Mouse (Mus musculus) kidney, embryonic 15.5 days (tissue): ENCODE results near the gene Pmepa1. TPM values are rescaled to one million over a fixed set of nuclear protein-coding genes. Genes with fewer than 3 reads are reported as not detected.

Source experiments
- ATAC-seq: fragments of 200-750 bp; cut with Nextera tagmentation; replicated peaks from 2 replicates; pipeline ENCODE4 v1.8.0; 2017; ENCODE audit warnings: moderate TSS enrichment; ENCODE audit not compliant: low FRiP score
- H3K27ac ChIP-seq: fragments of 300-500 bp; sonication (generic); 2 replicates; pipeline ENCODE4 v1.5.1; 2015; ENCODE audit warnings: mild to moderate bottlenecking, inconsistent platforms
- H3K27me3 ChIP-seq: fragments of 300-500 bp; sonication (generic); 2 replicates; pipeline ENCODE4 v1.6.1; 2015; ENCODE audit warnings: inconsistent platforms
- H3K36me3 ChIP-seq: fragments of 300-500 bp; sonication (generic); 2 replicates; pipeline ENCODE4 v1.6.1; 2015; ENCODE audit warnings: inconsistent platforms
- H3K4me1 ChIP-seq: fragments of 300-500 bp; sonication (generic); 2 replicates; pipeline ENCODE4 v1.6.1; 2015; ENCODE audit warnings: inconsistent platforms
- H3K4me2 ChIP-seq: fragments of 300-500 bp; sonication (generic); 2 replicates; pipeline ENCODE4 v1.6.1; 2015; ENCODE audit warnings: moderate library complexity, mild to moderate bottlenecking, inconsistent platforms
- H3K4me3 ChIP-seq: fragments of 300-500 bp; sonication (generic); replicated peaks from 2 replicates; pipeline ENCODE4 v1.5.1; 2015; ENCODE audit warnings: mild to moderate bottlenecking, inconsistent platforms
- H3K9ac ChIP-seq: fragments of 300-500 bp; sonication (generic); 2 replicates; pipeline ENCODE4 v1.6.1; 2015; ENCODE audit warnings: mild to moderate bottlenecking, inconsistent platforms
- H3K9me3 ChIP-seq: fragments of 300-500 bp; sonication (generic); replicated peaks from 2 replicates; pipeline ENCODE4 v1.6.1; 2016; ENCODE audit warnings: inconsistent platforms
- WGBS: fragments of 180-500 bp; shearing (Covaris S2); methylation state at CpG from one replicate; pipeline ENCODE4 v1.1.7; 2015; ENCODE audit warnings: mixed read lengths; 5-methylcytosine and 5-hydroxymethylcytosine counted together
- polyA plus RNA-seq: library from polyadenylated mRNA; unstranded; fragments of >200 nt; fragmentation: Nextera tagmentation; extraction: Ambion mirVana; gene quantifications from 2 replicates; pipeline ENCODE4 v1.2.1, GENCODE M21; 2015

Gene Pmepa1
- polyA plus RNA-seq, 1 experiment from 2014 or later, result 4.5 TPM

- Histone ChIP-seq H3K9ac (no peak overlapping the region), H3K4me1 (peaks cover 30% of the 10 kb centered on the region), H3K9me3 (no peaks in the 10 kb centered on the region; the same call in 1 of the 2 replicates), H3K4me3 (no peak overlapping the region), H3K27me3 (peaks cover 84% of the 10 kb centered on the region), H3K36me3 (no peaks in the 10 kb centered on the region), H3K27ac (no peak overlapping the region), H3K4me2 (no peak overlapping the region)
- ATAC-seq, result no peak
- WGBS, result 80% methylated on average over 7 of the region's 7 CpGs
Observed at GRCm38 (mm10) chr2:173179046-173179445, 97.3 kb downstream of the Pmepa1 start.

GRCm38 (mm10) chr2:173177951-173178350 lies 98.4 kb downstream of the Pmepa1 start:
- Histone ChIP-seq H3K9ac (no peak overlapping the region), H3K36me3 (no peaks in the 10 kb centered on the region), H3K9me3 (no peaks in the 10 kb centered on the region; the same call in 1 of the 2 replicates), H3K4me2 (no peak overlapping the region), H3K4me3 (no peak overlapping the region), H3K27me3 (peaks cover 78% of the 10 kb centered on the region), H3K27ac (peak overlapping the region; percentile 29; the same call in 1 of the 2 replicates), H3K4me1 (peaks cover 40% of the 10 kb centered on the region)
- WGBS, result 78% methylated on average over 8 of the region's 8 CpGs
- no peak for ATAC-seq

- H3K4me2 ChIP-seq, result no peak overlapping the region
- no peaks in the 10 kb centered on the region for H3K36me3 ChIP-seq
- WGBS, result 67% methylated on average over 5 of the region's 5 CpGs
- H3K27me3 ChIP-seq, result peaks cover 78% of the 10 kb centered on the region
- no peak for ATAC-seq
- peaks cover 45% of the 10 kb centered on the region for H3K4me1 ChIP-seq
- H3K9ac ChIP-seq, result no peak overlapping the region
- H3K4me3 ChIP-seq, result no peak overlapping the region
- no peaks in the 10 kb centered on the region; the same call in 1 of the 2 replicates for H3K9me3 ChIP-seq
- H3K27ac ChIP-seq, result no peak overlapping the region
Observed at GRCm38 (mm10) chr2:173177481-173177880, 98.9 kb downstream of the Pmepa1 start.

- H3K4me1 ChIP-seq, result peaks cover 50% of the 10 kb centered on the region
- no peak overlapping the region for H3K9ac ChIP-seq
- H3K36me3 ChIP-seq, result no peaks in the 10 kb centered on the region
- H3K9me3 ChIP-seq, result no peaks in the 10 kb centered on the region; the same call in 1 of the 2 replicates
- no peak overlapping the region for H3K4me2 ChIP-seq
- H3K27ac ChIP-seq, result no peak overlapping the region
- peaks cover 78% of the 10 kb centered on the region for H3K27me3 ChIP-seq
- H3K4me3 ChIP-seq, result no peak overlapping the region
- 88% methylated on average over 5 of the region's 5 CpGs for WGBS
- no peak for ATAC-seq
Observed at GRCm38 (mm10) chr2:173175703-173176102, 100.6 kb downstream of the Pmepa1 start.

- H3K9ac ChIP-seq, result no peak overlapping the region
- peak overlapping the region; percentile 59 for H3K4me2 ChIP-seq
Observed at GRCm38 (mm10) chr2:173174569-173174968, 101.8 kb downstream of the Pmepa1 start.

More at GRCm38 (mm10) chr2:173174569-173174968, 101.8 kb downstream of the Pmepa1 start:
- Histone ChIP-seq H3K9me3 (no peaks in the 10 kb centered on the region; the same call in 1 of the 2 replicates), H3K27ac (peak overlapping the region; percentile 94), H3K36me3 (no peaks in the 10 kb centered on the region), H3K4me3 (0 out of 2 replicates have a peak overlapping the region, but pooled peaks have one; percentile 24), H3K4me1 (peaks cover 57% of the 10 kb centered on the region), H3K27me3 (peaks cover 77% of the 10 kb centered on the region)
- WGBS, result 32% methylated on average over 1 of the region's 1 CpGs
- ATAC-seq, result no peak

Other genes with a start within 250 kb of the Pmepa1 start
- gene Ctcfl, start 157.0 kb downstream of the Pmepa1 start, polyA plus RNA-seq, result 0.12 and 0.21 TPM in 2 replicates
- gene Pck1, start 123.5 kb downstream of the Pmepa1 start, polyA plus RNA-seq, result 17.9 and 18.0 TPM in 2 replicates
- 0.40 and 0.64 TPM in 2 replicates for gene Zbp1, start 57.6 kb downstream of the Pmepa1 start, polyA plus RNA-seq
- gene 1700021F07Rik, start 246.1 kb upstream of the Pmepa1 start, polyA plus RNA-seq, result not detected in 2 replicates